Mouse (Mus musculus) midbrain, embryonic 12.5 days (tissue): ENCODE measurements at regions not wholly inside any gene's neighbourhood (a gene's known extent, or its start where the extent isn't known, plus 50 kb on each side); places are given as distances from the start of the nearest gene placed in this dataset.

ENCODE experiments used
- ATAC-seq: fragments of 200-750 bp; cut with Nextera tagmentation; 2 replicates; pipeline ENCODE4 v1.8.0; 2017; ENCODE audit warnings: low read depth, moderate TSS enrichment, moderate library complexity; ENCODE audit not compliant: low FRiP score
- H3K27ac ChIP-seq: fragments of 300-500 bp; sonication (generic); replicated peaks from 2 replicates; pipeline ENCODE4 v1.5.1; 2016; ENCODE audit warnings: mild to moderate bottlenecking
- H3K27me3 ChIP-seq: fragments of 300-500 bp; sonication (generic); 2 replicates; pipeline ENCODE4 v1.6.1; 2016; ENCODE audit warnings: mild to moderate bottlenecking
- H3K36me3 ChIP-seq: fragments of 300-500 bp; sonication (generic); 2 replicates; pipeline ENCODE4 v1.6.1; 2016
- H3K4me1 ChIP-seq: fragments of 300-500 bp; sonication (generic); 2 replicates; pipeline ENCODE4 v1.6.1; 2016
- H3K4me2 ChIP-seq: fragments of 300-500 bp; sonication (generic); replicated peaks from 2 replicates; pipeline ENCODE4 v1.6.1; 2016; ENCODE audit warnings: mild to moderate bottlenecking, moderate library complexity
- H3K4me3 ChIP-seq: fragments of 300-500 bp; sonication (generic); 2 replicates; pipeline ENCODE4 v1.5.1; 2016; ENCODE audit warnings: mild to moderate bottlenecking
- H3K9ac ChIP-seq: fragments of 300-500 bp; sonication (generic); replicated peaks from 2 replicates; pipeline ENCODE4 v1.6.1; 2016; ENCODE audit warnings: mild to moderate bottlenecking, moderate library complexity
- H3K9me3 ChIP-seq: fragments of 300-500 bp; sonication (generic); 2 replicates; pipeline ENCODE4 v1.6.1; 2016; ENCODE audit warnings: mild to moderate bottlenecking
- WGBS: fragments of 180-500 bp; shearing (Covaris S2); methylation state at CpG from one replicate; pipeline ENCODE4 v1.1.7; 2016; 5-methylcytosine and 5-hydroxymethylcytosine counted together

GRCm38 (mm10) chr12:92509494-92509893 lies 660.5 kb upstream of the Sel1l start:
- 77% methylated on average over 7 of the region's 7 CpGs for WGBS
- ATAC-seq = no peak
- Histone ChIP-seq H3K27me3 (no peaks in the 10 kb centered on the region), H3K9me3 (no peaks in the 10 kb centered on the region), H3K4me2 (no peak overlapping the region), H3K4me1 (no peaks in the 10 kb centered on the region), H3K9ac (no peak overlapping the region), H3K36me3 (no peaks in the 10 kb centered on the region), H3K27ac (no peak overlapping the region), H3K4me3 (no peak overlapping the region)

GRCm38 (mm10) chr12:92508796-92509489 lies 660.0 kb upstream of the Sel1l start:
- Histone ChIP-seq H3K4me2 (no peak overlapping the region), H3K4me1 (no peaks in the 10 kb centered on the region), H3K9me3 (no peaks in the 10 kb centered on the region), H3K36me3 (no peaks in the 10 kb centered on the region), H3K27me3 (no peaks in the 10 kb centered on the region), H3K4me3 (no peak overlapping the region), H3K9ac (no peak overlapping the region), H3K27ac (no peak overlapping the region)
- no peak for ATAC-seq
- WGBS = 86% methylated on average over 5 of the region's 5 CpGs

GRCm38 (mm10) chr12:92483984-92484383 lies 635.0 kb upstream of the Sel1l start:
- Histone ChIP-seq H3K36me3 (no peaks in the 10 kb centered on the region), H3K4me2 (no peak overlapping the region), H3K27ac (no peak overlapping the region), H3K9ac (no peak overlapping the region), H3K4me3 (no peak overlapping the region), H3K4me1 (no peaks in the 10 kb centered on the region), H3K27me3 (no peaks in the 10 kb centered on the region), H3K9me3 (no peaks in the 10 kb centered on the region)
- no peak for ATAC-seq
- 84% methylated on average over 1 of the region's 1 CpGs for WGBS

GRCm38 (mm10) chr12:92474293-92475062 lies 625.5 kb upstream of the Sel1l start:
- no peak for ATAC-seq
- H3K4me3 ChIP-seq = no peak overlapping the region
- 60% methylated on average over 4 of the region's 4 CpGs for WGBS
- H3K36me3 ChIP-seq = no peaks in the 10 kb centered on the region
- H3K4me1 ChIP-seq = no peaks in the 10 kb centered on the region
- H3K4me2 ChIP-seq = no peak overlapping the region
- H3K9me3 ChIP-seq = no peaks in the 10 kb centered on the region
- no peak overlapping the region for H3K9ac ChIP-seq
- no peak overlapping the region for H3K27ac ChIP-seq
- H3K27me3 ChIP-seq = no peaks in the 10 kb centered on the region

- no peaks in the 10 kb centered on the region for H3K36me3 ChIP-seq
- H3K9me3 ChIP-seq = no peaks in the 10 kb centered on the region
- no peaks in the 10 kb centered on the region for H3K4me1 ChIP-seq
- H3K4me2 ChIP-seq = no peak overlapping the region
- WGBS = 70% methylated on average over 6 of the region's 6 CpGs
- ATAC-seq = no peak
- no peaks in the 10 kb centered on the region for H3K27me3 ChIP-seq
- no peak overlapping the region for H3K4me3 ChIP-seq
- H3K9ac ChIP-seq = no peak overlapping the region
- no peak overlapping the region for H3K27ac ChIP-seq
Measured at GRCm38 (mm10) chr12:92451110-92451818, 602.3 kb upstream of the Sel1l start.

GRCm38 (mm10) chr12:92418458-92418857 lies 569.5 kb upstream of the Sel1l start:
- no peak overlapping the region for H3K4me3 ChIP-seq
- H3K27me3 ChIP-seq = no peaks in the 10 kb centered on the region
- no peaks in the 10 kb centered on the region for H3K9me3 ChIP-seq
- ATAC-seq = peak; percentile 56; the same call in 1 of the 2 replicates
- H3K9ac ChIP-seq = no peak overlapping the region
- no peak overlapping the region for H3K4me2 ChIP-seq
- WGBS = 54% methylated on average over 4 of the region's 4 CpGs
- no peaks in the 10 kb centered on the region for H3K4me1 ChIP-seq
- no peak overlapping the region for H3K27ac ChIP-seq
- H3K36me3 ChIP-seq = no peaks in the 10 kb centered on the region

DNA sequence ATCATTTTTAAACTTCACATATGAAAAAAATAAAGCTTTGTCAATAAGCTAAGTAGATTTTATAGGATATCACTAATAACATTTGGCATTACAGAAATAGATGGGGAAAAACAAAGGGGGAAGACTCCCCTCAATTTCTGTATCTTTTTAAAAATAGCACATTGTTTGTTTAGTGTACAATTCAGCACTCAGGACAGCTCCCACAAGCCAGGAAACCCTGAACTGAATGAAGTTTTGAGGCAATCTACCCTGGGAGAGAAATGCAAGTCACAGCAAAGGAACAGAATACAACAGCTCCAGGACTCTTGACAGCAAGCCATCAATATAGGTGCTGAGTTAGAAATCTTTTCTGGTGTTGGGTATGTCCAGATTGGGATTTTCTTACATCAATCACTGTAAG lies 556.5 kb upstream of the Sel1l start:
- no peak overlapping the region for H3K9ac ChIP-seq
- no peak overlapping the region for H3K4me3 ChIP-seq
- no peaks in the 10 kb centered on the region for H3K4me1 ChIP-seq
- H3K27ac ChIP-seq = no peak overlapping the region
- no peaks in the 10 kb centered on the region for H3K27me3 ChIP-seq
- H3K9me3 ChIP-seq = no peaks in the 10 kb centered on the region
- no peak overlapping the region for H3K4me2 ChIP-seq
- H3K36me3 ChIP-seq = no peaks in the 10 kb centered on the region
- no peak for ATAC-seq

DNA sequence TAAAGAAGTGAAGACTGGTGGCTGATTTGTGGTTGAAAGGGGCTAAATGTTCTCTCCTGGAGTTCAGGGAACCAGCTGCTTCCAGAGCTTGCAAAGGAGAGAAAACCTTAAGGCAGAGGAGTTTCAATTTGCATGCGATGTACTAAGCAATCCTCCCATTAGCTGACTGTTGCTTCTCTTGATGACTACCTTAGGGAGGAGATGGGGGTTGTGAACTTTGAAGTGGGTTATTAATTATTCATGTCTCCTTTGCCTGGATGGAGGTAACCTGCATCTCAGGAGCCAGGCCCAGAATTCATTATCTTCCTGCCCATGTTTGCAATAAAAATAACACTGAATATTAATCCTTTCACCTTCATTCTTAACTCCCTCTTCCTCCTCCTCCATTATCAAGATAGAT lies 552.0 kb upstream of the Sel1l start:
- peak; percentile 76; the same call in 1 of the 2 replicates for ATAC-seq

DNA sequence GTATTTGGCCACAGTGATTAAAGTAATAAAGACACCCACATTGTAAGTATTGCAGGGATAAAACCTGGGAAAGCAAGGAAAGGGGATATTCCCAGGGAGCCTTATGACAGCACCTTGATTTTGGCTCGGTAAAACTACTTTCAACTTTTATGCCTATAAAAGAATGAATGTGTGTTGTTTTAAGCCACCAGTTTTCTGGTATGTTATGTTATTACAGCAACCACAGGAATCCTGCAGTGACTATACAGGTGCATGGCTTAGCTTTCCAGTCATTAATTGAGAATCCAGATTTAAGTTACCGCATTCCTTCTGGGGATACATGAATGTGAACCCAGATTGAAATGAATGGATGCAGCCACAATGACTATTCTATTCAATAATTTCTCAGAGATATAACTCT lies 537.2 kb upstream of the Sel1l start:
- Histone ChIP-seq H3K4me3 (no peak overlapping the region), H3K36me3 (no peaks in the 10 kb centered on the region), H3K27me3 (no peaks in the 10 kb centered on the region), H3K27ac (no peak overlapping the region), H3K9me3 (no peaks in the 10 kb centered on the region), H3K4me1 (0 out of 2 replicates have a peak, but pooled peaks cover 3% of the 10 kb centered on the region), H3K9ac (no peak overlapping the region), H3K4me2 (no peak overlapping the region)
- ATAC-seq = no peak
- 91% methylated on average over 2 of the region's 2 CpGs for WGBS

More for the DNA sequence above, 552.0 kb upstream of the Sel1l start:
- Histone ChIP-seq H3K36me3 (no peaks in the 10 kb centered on the region), H3K4me3 (no peak overlapping the region), H3K4me2 (no peak overlapping the region), H3K27me3 (no peaks in the 10 kb centered on the region), H3K9ac (no peak overlapping the region), H3K27ac (no peak overlapping the region), H3K9me3 (no peaks in the 10 kb centered on the region), H3K4me1 (no peaks in the 10 kb centered on the region)
- 47% methylated on average over 1 of the region's 1 CpGs for WGBS

- Histone ChIP-seq H3K9ac (no peak overlapping the region), H3K9me3 (no peaks in the 10 kb centered on the region), H3K4me3 (no peak overlapping the region), H3K4me1 (0 out of 2 replicates have a peak, but pooled peaks cover 3% of the 10 kb centered on the region), H3K36me3 (no peaks in the 10 kb centered on the region), H3K27me3 (no peaks in the 10 kb centered on the region), H3K4me2 (no peak overlapping the region), H3K27ac (no peak overlapping the region; the same call in 1 of the 2 replicates)
- peak; percentile 74 for ATAC-seq
- 11% methylated on average over 5 of the region's 5 CpGs for WGBS
Measured at GRCm38 (mm10) chr12:92384266-92384937, 535.4 kb upstream of the Sel1l start.

- WGBS = 68% methylated on average over 3 of the region's 3 CpGs
- no peaks in the 10 kb centered on the region for H3K9me3 ChIP-seq
- H3K36me3 ChIP-seq = no peaks in the 10 kb centered on the region
- H3K4me3 ChIP-seq = no peak overlapping the region
- no peak overlapping the region for H3K27ac ChIP-seq
- no peak for ATAC-seq
- H3K4me2 ChIP-seq = no peak overlapping the region
- H3K4me1 ChIP-seq = no peaks in the 10 kb centered on the region
- H3K9ac ChIP-seq = no peak overlapping the region
- H3K27me3 ChIP-seq = no peaks in the 10 kb centered on the region
Measured at GRCm38 (mm10) chr12:92379130-92379529, 530.2 kb upstream of the Sel1l start.

- Histone ChIP-seq H3K4me1 (no peaks in the 10 kb centered on the region), H3K36me3 (no peaks in the 10 kb centered on the region), H3K9me3 (no peaks in the 10 kb centered on the region), H3K27me3 (no peaks in the 10 kb centered on the region), H3K4me3 (no peak overlapping the region), H3K9ac (no peak overlapping the region), H3K27ac (no peak overlapping the region), H3K4me2 (no peak overlapping the region)
- no peak for ATAC-seq
- WGBS = 86% methylated on average over 5 of the region's 5 CpGs
Measured at GRCm38 (mm10) chr12:92365926-92366325, 517.0 kb upstream of the Sel1l start.
